ENCODE assay signal across 21 mouse cellular contexts in the genomic region with DNA sequence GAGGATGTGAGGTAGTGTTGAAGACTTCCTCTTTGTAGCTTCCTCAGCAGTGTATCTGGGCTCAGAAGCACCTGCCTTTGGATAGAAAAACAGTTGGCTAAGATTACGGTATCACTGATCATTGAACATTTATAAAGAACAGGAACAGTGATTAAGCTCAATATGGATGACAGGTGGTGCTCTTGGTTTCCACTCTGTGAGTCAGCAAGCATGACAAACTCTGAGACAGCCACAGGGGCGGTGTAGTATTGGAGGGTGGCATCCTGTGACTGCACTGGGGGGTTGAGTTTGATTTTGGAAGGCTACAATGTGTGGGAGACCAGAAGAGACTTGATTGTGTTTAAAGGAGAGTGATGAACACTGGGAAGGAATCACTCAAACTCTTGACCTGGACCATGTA.
"Had no signal": no experiment of that assay in that cellular context is flagged by ENCODE, and none has a peak within 500 bp of the region (broad histone marks: within the 10 kb centered on the region; RNA-seq: fewer than 3 reads in every experiment).

No protein-coding gene starts in this region.

- H3K36me3 ChIP-seq: intestine, embryonic 15.5 days; limb, embryonic 12.5 days; limb, embryonic 15.5 days; lung, embryonic 15.5 days; midbrain, embryonic 10.5 days; midbrain, embryonic 15.5 days; neural tube, embryonic 12.5 days; neural tube, embryonic 15.5 days; stomach, embryonic 15.5 days had no signal

- H3K27me3 ChIP-seq: intestine, embryonic 15.5 days; limb, embryonic 12.5 days; limb, embryonic 15.5 days; lung, embryonic 15.5 days; megakaryocyte, embryonic 14.5 days; midbrain, embryonic 15.5 days; neural tube, embryonic 12.5 days; neural tube, embryonic 15.5 days; stomach, embryonic 15.5 days had no signal

- DNase-seq: kidney, adult 11 months; kidney, adult 9 months; kidney, postnatal 14 days; kidney, postnatal 4 days; left cerebral cortex, postnatal 4 days; liver, postnatal 0 days; lung, postnatal 10 days; lung, postnatal 36 days; retina, postnatal 1 day; thymus, postnatal 36 days had no signal

- H3K4me1 ChIP-seq: intestine, embryonic 15.5 days; limb, embryonic 12.5 days; limb, embryonic 15.5 days; lung, embryonic 15.5 days; megakaryocyte, embryonic 14.5 days; midbrain, embryonic 15.5 days; neural tube, embryonic 12.5 days; neural tube, embryonic 15.5 days; stomach, embryonic 15.5 days had no signal

- H3K27ac ChIP-seq: intestine, embryonic 15.5 days; limb, embryonic 12.5 days; limb, embryonic 15.5 days; liver, embryonic 14.5 days; lung, embryonic 15.5 days; midbrain, embryonic 10.5 days; midbrain, embryonic 15.5 days; neural tube, embryonic 12.5 days; neural tube, embryonic 15.5 days; stomach, embryonic 15.5 days had no signal

- H3K4me3 ChIP-seq: intestine, embryonic 15.5 days; limb, embryonic 12.5 days; limb, embryonic 15.5 days; lung, embryonic 15.5 days; megakaryocyte, embryonic 14.5 days; midbrain, embryonic 10.5 days; midbrain, embryonic 15.5 days; neural tube, embryonic 12.5 days; neural tube, embryonic 15.5 days; stomach, embryonic 15.5 days had no signal
